Mouse (Mus musculus) lung, postnatal 0 days (tissue): ENCODE measurements around the gene D230025D16Rik. TPM values are rescaled to one million over a fixed set of nuclear protein-coding genes. Genes with fewer than 3 reads are reported as not detected.

Experiments used
- ATAC-seq: fragments of 200-750 bp; cut with Nextera tagmentation; 2 replicates; pipeline ENCODE4 v1.8.0; 2017; ENCODE audit warnings: moderate library complexity
- DNase-seq: peaks from one replicate; pipeline ENCODE4 v3.0.0-alpha.2; 2016; ENCODE audit warnings: low spot score
- H3K27ac ChIP-seq: fragments of 300-500 bp; sonication (generic); 2 replicates; pipeline ENCODE4 v1.5.1; 2014; ENCODE audit warnings: antibody characterized with exemption, mild to moderate bottlenecking, low read length, mixed read lengths
- H3K27me3 ChIP-seq: fragments of 300-500 bp; sonication (generic); replicated peaks from 2 replicates; pipeline ENCODE4 v1.6.1; 2014; ENCODE audit warnings: low read length, mixed read lengths; ENCODE audit not compliant: insufficient read depth
- H3K36me3 ChIP-seq: fragments of 300-500 bp; sonication (generic); 2 replicates; pipeline ENCODE4 v1.6.1; 2014; ENCODE audit warnings: low read length, mixed read lengths; ENCODE audit not compliant: insufficient read depth
- H3K4me1 ChIP-seq: fragments of 300-500 bp; sonication (generic); 2 replicates; pipeline ENCODE4 v1.6.1; 2014; ENCODE audit warnings: antibody characterized with exemption, low read depth, low read length, mixed read lengths; ENCODE audit not compliant: insufficient read depth
- H3K4me2 ChIP-seq: fragments of 300-500 bp; sonication (generic); replicated peaks from 2 replicates; pipeline ENCODE4 v1.6.1; 2014; ENCODE audit warnings: low read depth, mild to moderate bottlenecking, low read length, moderate library complexity, mixed read lengths
- H3K4me3 ChIP-seq: fragments of 300-500 bp; sonication (generic); 2 replicates; pipeline ENCODE4 v1.5.1; 2014; ENCODE audit warnings: low read depth, low read length
- H3K9ac ChIP-seq: fragments of 300-500 bp; sonication (generic); replicated peaks from 2 replicates; pipeline ENCODE4 v1.6.1; 2014; ENCODE audit warnings: low read depth, mild to moderate bottlenecking
- H3K9me3 ChIP-seq: fragments of 300-500 bp; sonication (generic); 2 replicates; pipeline ENCODE4 v1.6.1; 2016; ENCODE audit warnings: low read length, mixed read lengths
- CTCF ChIP-seq: IDR thresholded peaks from 2 replicates; pipeline ENCODE4 v1.5.1; 2016; ENCODE audit warnings: antibody characterized with exemption, mild to moderate bottlenecking
- EP300 ChIP-seq: IDR thresholded peaks from 2 replicates; pipeline ENCODE4 v1.6.1; 2016; ENCODE audit warnings: antibody characterized with exemption, mild to moderate bottlenecking, control low read depth
- WGBS: fragments of 180-500 bp; shearing (Covaris S2); extraction: QIAGEN DNeasy Blood & Tissue Kit; methylation state at CpG from one replicate; pipeline ENCODE4 v1.1.7; 2014; 5-methylcytosine and 5-hydroxymethylcytosine counted together
- polyA plus RNA-seq: library from polyadenylated mRNA; unstranded; fragments of >200 nt; fragmentation: Nextera tagmentation; extraction: Ambion mirVana; gene quantifications from 2 replicates; pipeline ENCODE4 v1.2.1, GENCODE M21; 2015

The D230025D16Rik gene
- polyA plus RNA-seq, 1 experiment from 2014 or later: 91.3 TPM

DNA sequence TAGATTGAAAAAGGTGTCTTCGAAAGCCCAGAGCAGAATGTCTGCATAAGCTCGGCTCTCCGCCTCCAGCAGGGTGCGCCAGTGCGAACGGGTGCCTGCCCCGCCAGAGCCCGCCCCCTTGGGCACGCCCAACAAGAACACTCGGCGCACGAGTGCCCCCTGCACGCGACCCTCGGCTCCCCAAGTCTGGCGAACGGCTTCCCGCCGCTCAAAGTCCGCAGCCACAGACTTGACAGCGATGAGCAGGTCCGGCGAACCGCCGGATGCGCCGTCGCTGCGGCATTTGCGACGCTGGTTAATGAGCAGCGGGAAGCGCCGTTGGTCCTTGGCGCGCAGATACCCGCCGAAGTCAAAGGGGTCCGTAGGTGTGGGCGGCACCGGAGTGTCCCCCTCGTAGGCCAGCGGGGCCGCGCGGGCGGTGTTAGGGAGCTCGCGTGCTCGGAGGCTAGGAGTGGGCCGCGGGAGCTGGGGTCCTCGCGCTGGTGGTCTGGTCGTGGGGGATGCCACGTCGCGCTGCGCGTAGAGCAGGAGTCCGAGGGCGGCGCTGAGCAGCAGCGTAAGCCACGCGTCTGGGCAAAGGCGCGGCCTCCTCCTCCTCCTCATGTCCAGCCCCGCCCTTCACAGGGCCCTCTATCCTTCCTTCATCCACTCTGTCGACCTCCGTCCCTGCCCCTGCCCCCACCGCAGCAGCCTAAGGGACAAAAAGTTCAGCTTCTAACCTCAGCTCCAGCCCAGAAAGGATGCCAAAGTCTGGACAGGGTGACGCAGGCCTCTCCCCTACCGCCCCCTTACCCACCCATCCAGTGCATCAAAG lies 29.4 kb downstream of the D230025D16Rik start:
- peak; percentile 83 for ATAC-seq
- TF ChIP-seq EP300 (no peak), CTCF (peak; percentile 90)
- Histone ChIP-seq H3K27ac (peak overlapping the region; percentile 82), H3K4me2 (peak overlapping the region; percentile 99), H3K4me1 (peaks cover 9% of the 10 kb centered on the region), H3K4me3 (peak overlapping the region; percentile 59), H3K9ac (peak overlapping the region; percentile 32), H3K36me3 (peaks cover 30% of the 10 kb centered on the region), H3K9me3 (no peaks in the 10 kb centered on the region), H3K27me3 (0 out of 2 replicates have a peak, but pooled peaks cover 5% of the 10 kb centered on the region)
- 1% methylated on average over 72 of the region's 74 CpGs for WGBS
- DNase-seq: peak; percentile 89

DNA sequence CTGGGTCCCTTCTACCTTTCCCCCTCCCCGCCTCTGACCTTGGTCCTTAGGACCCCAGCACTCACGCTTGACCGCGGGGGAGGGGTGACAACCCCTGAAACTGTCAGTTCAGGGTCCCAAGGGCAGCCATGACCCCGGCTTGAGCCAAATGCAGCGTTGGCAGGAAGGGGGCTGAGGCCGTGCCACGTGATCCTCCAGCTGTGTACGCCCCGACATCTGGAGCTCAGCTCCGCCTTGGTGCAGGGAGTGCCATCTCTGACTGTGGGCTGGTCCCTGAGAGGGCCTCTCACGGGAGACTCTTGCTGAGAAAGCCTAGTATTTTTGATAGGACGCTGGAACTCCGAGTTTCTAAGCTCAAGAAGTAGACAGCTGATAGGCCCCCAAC lies 30.0 kb downstream of the D230025D16Rik start, which contains the start of gene B3gnt9:
TSS of gene B3gnt9 (minus strand) at position 188 of the 385 bp plus-strand sequence.
- no peak for TF ChIP-seq EP300
- 0 out of 2 replicates have a peak, but pooled peaks have one; percentile 6 for TF ChIP-seq CTCF
- Histone ChIP-seq H3K4me3 (peak within 1 kb of the TSS; percentile 59), H3K9ac (peak within 1 kb of the TSS; percentile 32), H3K27ac (peak within 1 kb of the TSS; percentile 82), H3K4me2 (peak within 1 kb of the TSS; percentile 99), H3K36me3 (peaks cover 24% of the 10 kb centered on the region), H3K27me3 (0 out of 2 replicates have a peak, but pooled peaks cover 6% of the 10 kb centered on the region), H3K4me1 (peaks cover 15% of the 10 kb centered on the region), H3K9me3 (no peaks in the 10 kb centered on the region)
- DNase-seq (peak; percentile 91), ATAC-seq (peak; percentile 83)
- WGBS: 4% methylated on average over 13 of the region's 14 CpGs

DNA sequence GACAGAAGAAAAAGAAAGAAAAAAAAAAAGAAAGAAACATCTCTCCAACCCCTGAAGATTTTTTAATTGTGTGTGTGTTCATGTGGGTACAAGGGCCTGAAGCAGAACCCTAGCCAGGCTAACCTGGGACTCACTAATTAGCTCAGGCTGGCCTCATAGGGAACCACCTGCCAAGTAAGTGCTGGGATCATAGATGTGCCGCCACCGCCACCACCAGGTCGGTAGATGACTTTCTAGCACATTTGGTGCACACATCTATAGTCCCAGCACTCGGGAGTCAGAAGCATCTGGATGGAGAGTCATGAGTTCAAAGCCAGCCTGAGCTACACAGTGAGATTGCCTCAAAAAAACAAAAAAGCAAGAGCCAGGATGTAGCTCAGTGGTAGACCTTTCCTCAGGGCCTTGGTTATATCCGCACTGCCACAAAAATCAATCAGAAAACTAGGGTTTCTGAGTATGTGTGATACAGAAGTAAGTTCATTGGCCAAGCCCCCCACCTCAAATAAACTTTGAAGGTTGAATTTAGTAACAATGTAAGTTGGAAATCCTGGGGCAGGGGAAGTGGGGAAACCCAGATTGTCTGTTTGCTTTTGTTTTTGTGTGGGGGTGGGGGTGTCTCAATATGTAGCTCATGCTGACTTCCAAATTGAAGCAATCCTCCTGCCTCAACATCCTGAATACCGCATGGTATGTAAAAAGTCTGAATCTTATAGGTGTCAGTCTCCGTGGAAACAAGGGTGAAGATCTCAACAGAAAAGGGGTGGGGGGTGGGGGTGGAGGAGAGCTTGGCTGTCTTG lies 32.6 kb downstream of the D230025D16Rik start:
- Histone ChIP-seq H3K36me3 (peaks cover 7% of the 10 kb centered on the region), H3K9ac (no peak overlapping the region), H3K27me3 (0 out of 2 replicates have a peak, but pooled peaks cover 6% of the 10 kb centered on the region), H3K4me3 (no peak overlapping the region), H3K9me3 (no peaks in the 10 kb centered on the region), H3K27ac (no peak overlapping the region), H3K4me2 (no peak overlapping the region), H3K4me1 (peaks cover 16% of the 10 kb centered on the region)
- TF ChIP-seq CTCF: no peak
- no peak for TF ChIP-seq EP300
- ATAC-seq (no peak), DNase-seq (no peak)
- 77% methylated on average over 7 of the region's 7 CpGs for WGBS

DNA sequence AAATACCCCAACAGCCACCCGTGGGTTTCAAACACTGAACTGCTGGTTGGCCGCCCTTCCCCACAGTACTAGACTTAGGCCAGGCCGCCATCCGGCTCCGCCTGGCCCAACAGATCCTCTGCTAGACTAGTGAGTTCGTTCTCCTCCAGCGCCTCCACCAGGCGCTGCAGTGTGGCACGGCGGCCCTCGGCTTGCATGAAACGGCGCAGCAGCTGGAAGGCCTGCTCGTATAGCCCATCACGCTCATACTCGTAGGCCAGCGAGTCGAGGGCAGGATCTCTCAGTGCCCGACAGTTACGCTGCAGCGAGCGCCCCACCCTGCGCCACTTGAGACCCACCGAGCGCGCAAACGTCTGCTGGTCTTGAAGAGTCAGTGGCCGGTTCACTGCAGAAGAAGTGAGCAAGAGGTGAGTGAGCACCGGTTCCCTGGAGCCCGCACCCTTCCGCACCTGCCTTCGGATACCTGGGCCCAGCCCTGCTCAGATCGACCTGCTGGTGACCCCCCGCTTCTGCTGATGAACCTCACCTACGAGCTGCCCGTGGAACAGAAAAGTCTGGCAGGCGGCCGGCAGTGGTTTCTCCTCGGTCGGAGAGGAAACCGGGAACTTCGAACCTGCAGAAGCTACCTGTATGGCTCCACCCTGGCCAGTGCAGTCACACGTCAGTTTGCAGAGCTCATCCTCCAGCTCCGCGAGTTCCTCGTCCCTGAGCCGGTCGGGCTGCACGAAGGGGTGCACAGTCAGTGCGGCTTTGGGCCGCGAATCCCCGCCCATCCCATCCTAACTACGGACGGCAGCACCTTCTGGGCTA lies 34.2 kb downstream of the D230025D16Rik start:
- Histone ChIP-seq H3K9me3 (no peaks in the 10 kb centered on the region), H3K4me3 (peak overlapping the region; percentile 30), H3K4me1 (peaks cover 19% of the 10 kb centered on the region), H3K4me2 (peak overlapping the region; percentile 67), H3K9ac (0 out of 2 replicates have a peak overlapping the region, but pooled peaks have one; percentile 3), H3K27me3 (0 out of 2 replicates have a peak, but pooled peaks cover 6% of the 10 kb centered on the region), H3K27ac (no peak overlapping the region), H3K36me3 (no peaks in the 10 kb centered on the region)
- DNase-seq: peak; percentile 51
- TF ChIP-seq CTCF (peak; percentile 53), EP300 (no peak)
- peak; percentile 5; the same call in 1 of the 2 replicates for ATAC-seq
- 13% methylated on average over 55 of the region's 55 CpGs for WGBS

DNA sequence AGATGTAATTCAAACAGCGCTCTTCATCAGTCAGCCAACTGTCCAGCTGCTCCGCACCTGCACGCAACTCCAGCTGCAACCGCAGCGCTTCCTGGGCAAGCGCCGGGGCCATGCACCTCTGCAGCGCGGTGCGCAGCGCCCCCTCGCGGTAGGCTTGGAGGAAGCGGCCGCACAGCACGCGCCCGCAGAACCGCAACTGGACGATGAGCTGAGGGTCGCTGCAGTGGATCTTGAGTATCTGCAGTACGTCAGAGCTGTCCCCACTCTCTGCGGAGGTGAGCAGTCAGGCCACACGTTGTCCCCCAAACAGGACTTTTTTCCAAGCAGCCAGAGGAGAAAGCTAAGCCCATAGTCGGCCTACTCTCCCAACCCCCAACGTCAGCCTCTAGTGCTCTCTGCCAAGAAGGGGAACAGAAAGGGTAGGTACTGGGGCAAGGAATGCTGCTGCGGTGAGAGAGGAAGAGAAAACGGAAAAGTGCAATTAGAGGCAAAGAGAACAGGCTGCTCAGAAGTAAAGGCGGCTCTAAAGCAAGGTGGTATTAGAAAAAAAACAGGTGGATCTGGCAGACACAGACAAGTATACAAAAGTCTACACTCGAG lies 34.9 kb downstream of the D230025D16Rik start:
- ATAC-seq (peak; percentile 43), DNase-seq (peak; percentile 73)
- Histone ChIP-seq H3K36me3 (no peaks in the 10 kb centered on the region), H3K27ac (no peak overlapping the region), H3K4me1 (peaks cover 23% of the 10 kb centered on the region), H3K27me3 (0 out of 2 replicates have a peak, but pooled peaks cover 6% of the 10 kb centered on the region), H3K4me3 (peak overlapping the region; percentile 30), H3K4me2 (peak overlapping the region; percentile 67), H3K9me3 (no peaks in the 10 kb centered on the region), H3K9ac (0 out of 2 replicates have a peak overlapping the region, but pooled peaks have one; percentile 3)
- WGBS: 6% methylated on average over 30 of the region's 30 CpGs
- TF ChIP-seq CTCF (peak; percentile 100), EP300 (no peak)
